Mouse (Mus musculus) gastrocnemius, postnatal 4 days (tissue): ENCODE measurements around the gene Gm42957. TPM values are rescaled to one million over a fixed set of nuclear protein-coding genes. Genes with fewer than 3 reads are reported as not detected.
"Not testable (repeated sequence)": the region's sequence is repeated elsewhere in the genome, so short reads cannot be mapped to it uniquely, and the experiment has no call there.

Experiments used
- DNase-seq, 2 experiments: peaks; one replicate each; pipeline ENCODE4 v3.0.0; 2021 to 2022; ENCODE audit warnings: low spot score in 2 of 2, mixed read lengths in 2 of 2
- total RNA-seq, 2 experiments: library from RNA; stranded (reverse); gene quantifications; 2 replicates each; pipeline ENCODE4 v1.2.3; 2021

Gm42957 gene
- total RNA-seq, 2 experiments from 2014 or later: 0.31 to 0.61 TPM

- no peak for DNase-seq
These were observed 36.2 kb downstream of the Gm42957 start for GRCm38 (mm10) chr3:96671519-96671918.

- no peak for DNase-seq
These were observed 38.2 kb downstream of the Gm42957 start for GRCm38 (mm10) chr3:96673514-96673913.

GRCm38 (mm10) chr3:96674442-96674841 is 39.2 kb downstream of the Gm42957 start:
- DNase-seq: peak in 1 of 2 experiments; percentile 24

- DNase-seq: no peak
These were observed 39.9 kb downstream of the Gm42957 start for GRCm38 (mm10) chr3:96675171-96675570.

GRCm38 (mm10) chr3:96675690-96676089 is 40.4 kb downstream of the Gm42957 start:
- DNase-seq: no peak

GRCm38 (mm10) chr3:96678456-96678855 is 43.2 kb downstream of the Gm42957 start:
- DNase-seq: no peak

- DNase-seq: no peak
These were observed 43.9 kb downstream of the Gm42957 start for GRCm38 (mm10) chr3:96679159-96679674.

GRCm38 (mm10) chr3:96680269-96680956 is 45.1 kb downstream of the Gm42957 start:
- no peak for DNase-seq

- no peak for DNase-seq
These were observed 48.2 kb downstream of the Gm42957 start for GRCm38 (mm10) chr3:96683496-96683895.

GRCm38 (mm10) chr3:96684151-96684821 is 49.0 kb downstream of the Gm42957 start:
- no peak for DNase-seq

GRCm38 (mm10) chr3:96684822-96685156 is 49.5 kb downstream of the Gm42957 start:
- DNase-seq: no peak

GRCm38 (mm10) chr3:96686057-96686456 is 50.8 kb downstream of the Gm42957 start:
- DNase-seq: not testable (repeated sequence)

- DNase-seq: no peak
These were observed 53.6 kb downstream of the Gm42957 start for GRCm38 (mm10) chr3:96688854-96689253.

- DNase-seq: no peak
These were observed 55.0 kb downstream of the Gm42957 start for GRCm38 (mm10) chr3:96690298-96690697.

GRCm38 (mm10) chr3:96692506-96692905 is 57.2 kb downstream of the Gm42957 start:
- peak; percentile 41 to 72 for DNase-seq

- DNase-seq: no peak
These were observed 58.3 kb downstream of the Gm42957 start for GRCm38 (mm10) chr3:96693579-96693978.

- peak; percentile 80 to 90 for DNase-seq
These were observed 61.0 kb downstream of the Gm42957 start, which contains the start of gene Pias3 for GRCm38 (mm10) chr3:96696198-96696765. Gene Pias3 (plus strand): TSS chr3:96696384.

- peak; percentile 91 for DNase-seq
These were observed 61.8 kb downstream of the Gm42957 start for GRCm38 (mm10) chr3:96696766-96697732.

- DNase-seq: no peak
These were observed 63.9 kb downstream of the Gm42957 start for GRCm38 (mm10) chr3:96698993-96699690.

GRCm38 (mm10) chr3:96700376-96700775 is 65.1 kb downstream of the Gm42957 start:
- DNase-seq: no peak
